Mouse (Mus musculus) heart, adult 2 months (tissue): ENCODE measurements around the gene Commd3. TPM values are rescaled to one million over a fixed set of nuclear protein-coding genes. Genes with fewer than 3 reads are reported as not detected.

Experiments
- DNase-seq, 2 experiments: peaks; one replicate each; pipeline ENCODE4 v3.0.0; 2021
- H3K27ac ChIP-seq: fragments of 200-600 bp; 2 replicates; pipeline ENCODE4 v1.8.1; 2022
- H3K27me3 ChIP-seq: fragments of 200-500 bp; 2 replicates; pipeline ENCODE4 v1.6.1; 2012; ENCODE audit warnings: mild to moderate bottlenecking, low read length, inconsistent platforms, mixed read lengths; ENCODE audit not compliant: control insufficient read depth, insufficient read depth
- H3K36me3 ChIP-seq: fragments of 200-500 bp; 2 replicates; pipeline ENCODE4 v1.6.1; 2012; ENCODE audit warnings: low read length, inconsistent platforms; ENCODE audit not compliant: control insufficient read depth, insufficient read depth
- H3K4me1 ChIP-seq: fragments of 200-500 bp; 2 replicates; pipeline ENCODE4 v1.6.1; 2011; ENCODE audit warnings: low read length; ENCODE audit not compliant: control insufficient read depth, insufficient read depth
- H3K4me3 ChIP-seq: fragments of 200-600 bp; 2 replicates; pipeline ENCODE4 v1.8.1; 2022
- H3K79me2 ChIP-seq: fragments of 200-500 bp; replicated peaks from 2 replicates; pipeline ENCODE4 v1.6.1; 2012; ENCODE audit warnings: mild to moderate bottlenecking, inconsistent platforms, low read length, moderate library complexity, mixed read lengths; ENCODE audit not compliant: control insufficient read depth, insufficient read depth
- H3K9ac ChIP-seq: fragments of 200-500 bp; 2 replicates; pipeline ENCODE4 v1.6.1; 2012; ENCODE audit warnings: low read depth, mild to moderate bottlenecking, control low read depth, inconsistent platforms, low read length, mixed read lengths
- CTCF ChIP-seq: fragments of 200-600 bp; IDR thresholded peaks from 2 replicates; pipeline ENCODE4 v1.8.1; 2022; ENCODE audit warnings: antibody characterized with exemption, mild to moderate bottlenecking, moderate library complexity
- EP300 ChIP-seq: fragments of 200-500 bp; IDR thresholded peaks from 2 replicates; pipeline ENCODE4 v1.6.1; 2011; ENCODE audit warnings: low read depth, low read length, control low read depth; ENCODE audit not compliant: insufficient read depth
- POLR2A ChIP-seq: fragments of 200-500 bp; IDR thresholded peaks from 2 replicates; pipeline ENCODE4 v1.6.1; 2011; ENCODE audit warnings: mild to moderate bottlenecking, low read depth, low read length, control low read depth; ENCODE audit not compliant: insufficient read depth
- WGBS: fragments of 180-500 bp; shearing (Covaris S2); methylation state at CpG from one replicate; pipeline ENCODE4 v1.1.7; 2018; 5-methylcytosine and 5-hydroxymethylcytosine counted together
- intact Hi-C: fragments of 180-260 bp; cut with DNase I; formaldehyde crosslinking; loops from one replicate; pipeline ENCODE4 v1.15.1; 2025
- polyA plus RNA-seq: library from polyadenylated mRNA; depleted of rRNA; stranded (reverse); fragments of >200 nt; gene quantifications from 2 replicates; pipeline ENCODE4 v1.2.3, GENCODE M21; 2012
- total RNA-seq, 2 experiments: library from RNA; stranded (reverse); gene quantifications; 2 replicates each; pipeline ENCODE4 v1.2.3; 2021

Commd3 gene
- total and polyA plus RNA-seq, 3 experiments, result 53.1 to 102 (median 95.0) TPM

DNA sequence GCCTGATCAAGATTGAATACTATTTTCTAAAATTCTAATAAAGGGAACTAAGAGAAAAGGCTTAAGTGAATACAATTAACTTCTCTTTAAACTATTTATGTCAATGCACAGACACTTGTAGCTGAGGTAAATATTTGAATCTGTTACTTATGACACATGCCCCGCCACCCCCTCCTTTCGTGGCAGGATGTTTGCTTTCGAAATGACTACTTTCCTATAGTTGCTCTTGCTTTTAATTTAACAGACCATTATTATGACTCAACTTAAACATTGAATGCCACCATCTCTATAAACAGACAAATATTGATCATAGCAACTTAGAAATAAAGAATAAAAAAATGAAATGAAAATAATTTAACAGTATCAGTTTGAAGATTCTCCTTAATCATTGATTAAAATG lies 8.2 kb upstream of the Commd3 start:
- no peak overlapping the region for H3K27ac ChIP-seq
- TF ChIP-seq POLR2A (no peak), EP300 (no peak), CTCF (no peak)
- WGBS, result 83% methylated on average over 3 of the region's 3 CpGs
- H3K4me3 ChIP-seq, result no peak overlapping the region
- intact Hi-C loops, result no loop called here
- no peaks in the 10 kb centered on the region for H3K4me1 ChIP-seq
- DNase-seq, result no peak
- H3K27me3 ChIP-seq, result no peaks in the 10 kb centered on the region
- H3K79me2 ChIP-seq, result no peaks in the 10 kb centered on the region
- no peaks in the 10 kb centered on the region for H3K36me3 ChIP-seq
- no peak overlapping the region for H3K9ac ChIP-seq

DNA sequence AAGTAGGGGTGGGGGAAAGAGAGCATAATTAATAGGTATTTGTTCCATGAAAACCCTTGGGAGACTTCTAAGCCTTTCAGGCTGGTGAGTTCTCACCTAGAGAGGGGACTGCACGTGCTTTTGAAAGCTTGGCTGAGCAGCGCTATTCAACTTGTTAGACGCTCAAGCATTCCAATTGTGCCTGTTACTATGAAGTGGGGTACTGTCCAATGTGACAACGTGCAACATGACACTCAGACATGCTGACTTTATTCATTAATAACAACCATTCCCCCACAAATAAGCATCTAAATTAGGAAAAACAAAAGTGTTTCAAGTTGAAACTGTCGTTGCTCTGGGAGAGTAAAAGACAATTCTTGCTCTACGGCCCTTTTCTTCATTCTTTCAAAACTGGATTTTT lies 1.1 kb upstream of the Commd3 start:
- intact Hi-C loops, result loop anchor here (5.0 kb wide), 1 partner anchor 64 kb away; no protein-coding TSS in a partner anchor
- Histone ChIP-seq H3K79me2 (no peaks in the 10 kb centered on the region), H3K9ac (no peak overlapping the region), H3K27ac (no peak overlapping the region), H3K27me3 (no peaks in the 10 kb centered on the region), H3K4me1 (no peaks in the 10 kb centered on the region; the same call in none of the 2 replicates), H3K4me3 (no peak overlapping the region), H3K36me3 (peaks cover 2% of the 10 kb centered on the region; the same call in 1 of the 2 replicates)
- WGBS, result 89% methylated on average over 6 of the region's 6 CpGs
- no peak for DNase-seq
- TF ChIP-seq POLR2A (no peak), EP300 (no peak), CTCF (no peak)

DNA sequence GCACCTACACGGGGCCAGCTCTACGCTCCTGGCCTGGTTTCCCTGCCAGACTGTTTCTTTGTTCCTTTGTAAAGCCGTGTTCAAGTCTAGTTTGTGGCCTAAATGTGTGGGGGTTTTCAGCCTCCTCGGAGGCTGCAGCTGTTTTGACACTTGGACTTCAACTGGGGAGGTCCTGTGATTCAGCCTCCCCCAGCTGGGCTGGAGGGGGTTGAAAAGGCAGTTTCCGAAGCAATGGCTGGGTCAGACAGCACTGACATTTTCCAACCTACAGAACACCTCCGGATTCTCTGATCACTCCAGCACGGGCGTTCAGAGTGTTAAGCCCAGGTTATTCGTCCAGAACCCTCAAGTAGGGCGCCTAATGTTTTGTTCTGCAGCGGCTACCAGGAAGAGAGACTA lies 581 bp downstream of the Commd3 start:
- TF ChIP-seq EP300, result no peak
- H3K27ac ChIP-seq, result peak overlapping the region; percentile 88
- intact Hi-C loops, result loop anchor here (1.0 to 5.0 kb wide), 2 partner anchors 65 to 85 kb away; no protein-coding TSS in a partner anchor
- no peaks in the 10 kb centered on the region; the same call in none of the 2 replicates for H3K4me1 ChIP-seq
- H3K79me2 ChIP-seq, result no peaks in the 10 kb centered on the region
- H3K4me3 ChIP-seq, result peak overlapping the region; percentile 94
- peak overlapping the region; percentile 94 for H3K9ac ChIP-seq
- H3K36me3 ChIP-seq, result peaks cover 2% of the 10 kb centered on the region; the same call in 1 of the 2 replicates
- DNase-seq, result no peak
- H3K27me3 ChIP-seq, result no peaks in the 10 kb centered on the region
- under 1% methylated on average over 11 of the region's 11 CpGs for WGBS

DNA sequence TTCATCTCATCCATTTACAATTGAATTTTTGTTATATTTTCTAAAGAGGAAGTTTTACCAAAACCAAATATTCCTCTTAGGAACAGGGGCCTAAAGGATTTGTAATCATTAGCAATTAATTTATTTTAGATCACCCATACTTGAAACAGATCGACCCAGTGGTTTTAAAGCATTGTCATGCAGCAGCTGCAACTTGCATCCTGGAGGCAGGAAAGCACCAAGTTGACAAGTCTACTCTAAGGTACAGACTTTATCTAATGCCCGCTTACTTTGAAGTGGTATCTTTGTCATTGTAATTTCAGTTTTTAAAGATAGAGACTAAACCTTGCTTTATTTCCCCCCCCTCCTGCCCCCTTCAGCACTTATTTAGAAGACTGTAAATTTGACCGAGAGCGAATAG lies 1.6 kb downstream of the Commd3 start:
- Histone ChIP-seq H3K27ac (no peak overlapping the region), H3K4me1 (peaks cover 1% of the 10 kb centered on the region), H3K36me3 (peaks cover 7% of the 10 kb centered on the region; the same call in 1 of the 2 replicates), H3K79me2 (no peaks in the 10 kb centered on the region), H3K27me3 (no peaks in the 10 kb centered on the region), H3K4me3 (no peak overlapping the region), H3K9ac (no peak overlapping the region)
- 75% methylated on average over 4 of the region's 4 CpGs for WGBS
- no peak for TF ChIP-seq POLR2A
- TF ChIP-seq EP300, result no peak
- TF ChIP-seq CTCF, result no peak
- intact Hi-C loops, result loop anchor here (5.0 kb wide), 1 partner anchor 66 kb away; no protein-coding TSS in a partner anchor
- no peak for DNase-seq

DNA sequence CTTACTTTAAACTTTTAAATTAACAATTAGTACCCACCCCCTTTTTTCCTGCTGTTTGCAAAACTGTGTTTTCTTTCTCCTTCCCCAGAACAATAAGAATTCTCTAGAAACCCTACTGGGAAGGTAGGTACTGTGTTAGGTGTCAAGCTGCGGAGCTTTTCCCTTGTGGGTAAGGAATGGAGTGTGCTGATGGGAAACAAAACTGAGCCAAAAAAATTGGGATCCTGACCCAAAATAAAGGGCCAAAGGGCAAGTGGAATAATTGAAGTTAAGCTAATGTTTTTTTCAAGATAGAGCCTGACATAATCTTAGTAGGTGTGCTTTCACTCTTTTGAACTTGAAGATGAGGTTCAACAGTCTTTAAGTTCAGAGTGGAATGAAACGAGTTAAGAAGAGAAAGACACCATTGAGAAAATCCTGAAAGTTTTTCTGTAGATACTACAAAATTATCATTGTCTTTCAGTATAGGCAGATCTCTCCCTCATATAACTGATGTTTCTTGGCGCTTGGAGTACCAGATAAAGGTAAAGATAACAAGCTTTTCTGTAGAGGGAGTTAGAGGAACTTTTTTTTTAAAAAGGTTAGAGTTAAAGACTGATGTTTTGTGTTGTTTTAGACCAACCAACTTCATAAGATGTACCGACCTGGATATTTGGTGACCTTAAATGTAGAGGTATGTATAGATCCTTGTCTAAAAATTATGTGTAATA lies 2.2 kb downstream of the Commd3 start:
- no peak overlapping the region for H3K27ac ChIP-seq
- H3K36me3 ChIP-seq, result peaks cover 7% of the 10 kb centered on the region; the same call in 1 of the 2 replicates
- TF ChIP-seq POLR2A (no peak), EP300 (no peak), CTCF (no peak)
- H3K9ac ChIP-seq, result no peak overlapping the region
- peaks cover 1% of the 10 kb centered on the region for H3K4me1 ChIP-seq
- 92% methylated on average over 4 of the region's 4 CpGs for WGBS
- DNase-seq, result no peak
- intact Hi-C loops, result loop anchor here (5.0 kb wide), 1 partner anchor 67 kb away; no protein-coding TSS in a partner anchor
- H3K79me2 ChIP-seq, result no peaks in the 10 kb centered on the region
- no peaks in the 10 kb centered on the region for H3K27me3 ChIP-seq
- H3K4me3 ChIP-seq, result no peak overlapping the region

DNA sequence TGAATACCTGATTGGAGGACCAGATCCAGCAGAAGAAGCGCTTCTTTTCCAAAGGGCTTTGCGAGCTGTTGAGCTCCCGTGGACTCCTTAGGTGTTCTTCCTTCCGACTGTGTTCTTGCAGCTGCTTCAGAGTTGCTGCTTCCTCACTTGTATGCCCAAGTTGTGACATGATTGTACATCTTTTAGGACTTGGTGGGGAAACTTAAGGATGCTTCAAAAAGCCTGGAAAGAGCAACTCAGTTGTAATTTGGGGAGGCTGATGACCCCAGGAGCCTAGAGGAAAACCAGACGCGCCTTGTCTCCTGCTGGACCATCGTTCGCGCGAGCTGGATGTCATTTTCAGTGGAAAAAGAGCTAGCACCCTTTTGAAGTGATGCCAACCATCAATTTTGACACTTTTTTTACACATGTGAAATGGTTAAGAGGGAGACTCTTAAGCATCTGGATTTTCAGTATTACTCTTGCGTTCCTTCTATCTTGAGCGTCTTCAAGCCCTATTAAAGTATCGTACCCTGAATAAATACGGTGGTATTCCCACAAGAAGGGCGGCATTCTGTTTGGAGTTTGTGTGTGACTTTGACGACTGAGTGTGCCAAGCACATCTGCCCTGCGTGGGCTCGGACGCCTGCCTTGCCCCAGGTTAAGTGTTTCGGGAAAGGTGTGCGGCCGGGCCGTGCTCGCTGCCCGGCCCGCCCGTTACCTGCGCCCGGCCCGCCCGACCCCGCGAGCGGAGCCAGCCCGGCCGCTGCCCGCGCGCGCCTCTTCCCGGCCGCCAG lies 3.7 kb downstream of the Commd3 start:
- Histone ChIP-seq H3K27ac (peak overlapping the region; percentile 95), H3K79me2 (no peaks in the 10 kb centered on the region), H3K4me1 (peaks cover 2% of the 10 kb centered on the region), H3K36me3 (peaks cover 9% of the 10 kb centered on the region), H3K4me3 (peak overlapping the region; percentile 65), H3K9ac (peak overlapping the region; percentile 84), H3K27me3 (no peaks in the 10 kb centered on the region)
- TF ChIP-seq CTCF (no peak), EP300 (no peak), POLR2A (no peak)
- no peak for DNase-seq
- WGBS, result 27% methylated on average over 42 of the region's 42 CpGs
- intact Hi-C loops, result loop anchor here (2.0 to 5.0 kb wide), 5 partner anchors 91 to 649 kb away; partner anchors contain the start of genes 4930426L09Rik, Dnajc1, Pip4k2a and Skida1
